Mouse (Mus musculus) embryonic facial prominence, embryonic 14.5 days (tissue): ENCODE data around the gene Mcrip2. TPM values are rescaled to one million over a fixed set of nuclear protein-coding genes. Genes with fewer than 3 reads are reported as not detected.

Experiments used
- ATAC-seq: fragments of 200-750 bp; cut with Nextera tagmentation; 2 replicates; pipeline ENCODE4 v1.8.0; 2017; ENCODE audit warnings: low read depth, moderate number of reproducible peaks, moderate TSS enrichment
- DNase-seq: peaks from one replicate; pipeline ENCODE4 v3.0.0-alpha.2; 2015; ENCODE audit warnings: low spot score
- H3K27ac ChIP-seq: fragments of 300-500 bp; sonication (generic); replicated peaks from 2 replicates; pipeline ENCODE4 v1.5.1; 2014; ENCODE audit warnings: low read depth, mild to moderate bottlenecking, low read length, moderate library complexity
- H3K27me3 ChIP-seq: fragments of 300-500 bp; sonication (generic); replicated peaks from 2 replicates; pipeline ENCODE4 v1.6.1; 2014; ENCODE audit warnings: low read length; ENCODE audit not compliant: control insufficient read depth, insufficient read depth
- H3K36me3 ChIP-seq: fragments of 300-500 bp; sonication (generic); 2 replicates; pipeline ENCODE4 v1.6.1; 2014; ENCODE audit warnings: low read length, mixed read lengths; ENCODE audit not compliant: control insufficient read depth, insufficient read depth
- H3K4me1 ChIP-seq: fragments of 300-500 bp; sonication (generic); 2 replicates; pipeline ENCODE4 v1.6.1; 2014; ENCODE audit warnings: antibody characterized with exemption, low read length; ENCODE audit not compliant: control insufficient read depth, insufficient read depth
- H3K4me2 ChIP-seq: fragments of 300-500 bp; sonication (generic); 2 replicates; pipeline ENCODE4 v1.6.1; 2014; ENCODE audit warnings: low read depth, mild to moderate bottlenecking, low read length, moderate library complexity, mixed read lengths
- H3K4me3 ChIP-seq: fragments of 300-500 bp; sonication (generic); 2 replicates; pipeline ENCODE4 v1.5.1; 2014; ENCODE audit warnings: low read depth, mild to moderate bottlenecking, low read length
- H3K9ac ChIP-seq: fragments of 300-500 bp; sonication (generic); 2 replicates; pipeline ENCODE4 v1.6.1; 2014; ENCODE audit warnings: low read depth, mild to moderate bottlenecking, low read length, moderate library complexity, mixed read lengths
- H3K9me3 ChIP-seq: fragments of 300-500 bp; sonication (generic); 2 replicates; pipeline ENCODE4 v1.6.1; 2016; ENCODE audit warnings: low read length; ENCODE audit not compliant: control insufficient read depth
- WGBS: fragments of 180-500 bp; shearing (Covaris S2); extraction: QIAGEN DNeasy Blood & Tissue Kit; methylation state at CpG from one replicate; pipeline ENCODE4 v1.1.7; 2014; 5-methylcytosine and 5-hydroxymethylcytosine counted together
- polyA plus RNA-seq: library from polyadenylated mRNA; unstranded; fragments of >200 nt; fragmentation: Nextera tagmentation; extraction: Ambion mirVana; gene quantifications from 2 replicates; pipeline ENCODE4 v1.2.1, GENCODE M21; 2014

Mcrip2 gene
- polyA plus RNA-seq, result 25.7 and 36.7 TPM in 2 replicates

GRCm38 (mm10) chr17:25868601-25869191, at the start of gene Mcrip2:
TSS of gene Mcrip2 (minus strand) at chr17:25868764.
- H3K4me1 ChIP-seq, result peaks cover 6% of the 10 kb centered on the region; the same call in 1 of the 2 replicates
- peak within 1 kb of the TSS; percentile 67 for H3K9ac ChIP-seq
- H3K4me2 ChIP-seq, result peak within 1 kb of the TSS; percentile 99
- H3K4me3 ChIP-seq, result peak within 1 kb of the TSS; percentile 77
- H3K27ac ChIP-seq, result peak within 1 kb of the TSS; percentile 35
- H3K36me3 ChIP-seq, result no peaks in the 10 kb centered on the region
- H3K27me3 ChIP-seq, result no peaks in the 10 kb centered on the region
- WGBS, result 0% methylated on average over 20 of the region's 24 CpGs
- ATAC-seq, result peak; percentile 93
- H3K9me3 ChIP-seq, result no peaks in the 10 kb centered on the region
- peak; percentile 91 for DNase-seq

- H3K27ac ChIP-seq, result no peak overlapping the region
- no peaks in the 10 kb centered on the region for H3K9me3 ChIP-seq
Observed at GRCm38 (mm10) chr17:25918037-25918750, 49.6 kb upstream of the Mcrip2 start.

GRCm38 (mm10) chr17:25916931-25917647, 48.5 kb upstream of the Mcrip2 start:
- no peak for ATAC-seq
- no peak for DNase-seq
- Histone ChIP-seq H3K9ac (no peak overlapping the region), H3K4me1 (peaks cover 12% of the 10 kb centered on the region), H3K4me3 (no peak overlapping the region), H3K27me3 (no peaks in the 10 kb centered on the region), H3K36me3 (peaks cover 15% of the 10 kb centered on the region; the same call in 1 of the 2 replicates), H3K9me3 (no peaks in the 10 kb centered on the region), H3K4me2 (no peak overlapping the region), H3K27ac (no peak overlapping the region)
- 82% methylated on average over 8 of the region's 8 CpGs for WGBS

More at GRCm38 (mm10) chr17:25918037-25918750, 49.6 kb upstream of the Mcrip2 start:
- WGBS, result 81% methylated on average over 9 of the region's 9 CpGs
- ATAC-seq (no peak), DNase-seq (no peak)
- Histone ChIP-seq H3K36me3 (peaks cover 14% of the 10 kb centered on the region; the same call in 1 of the 2 replicates), H3K27me3 (no peaks in the 10 kb centered on the region), H3K9ac (peak overlapping the region; percentile 90), H3K4me2 (peak overlapping the region; percentile 91), H3K4me1 (peaks cover 12% of the 10 kb centered on the region), H3K4me3 (peak overlapping the region; percentile 99)

- Histone ChIP-seq H3K9ac (no peak overlapping the region), H3K4me1 (peaks cover 9% of the 10 kb centered on the region), H3K9me3 (no peaks in the 10 kb centered on the region), H3K4me3 (no peak overlapping the region), H3K36me3 (peaks cover 20% of the 10 kb centered on the region; the same call in 1 of the 2 replicates), H3K27me3 (no peaks in the 10 kb centered on the region), H3K27ac (no peak overlapping the region), H3K4me2 (no peak overlapping the region)
- WGBS, result 76% methylated on average over 4 of the region's 4 CpGs
- DNase-seq (no peak), ATAC-seq (no peak)
Observed at GRCm38 (mm10) chr17:25914295-25914694, 45.7 kb upstream of the Mcrip2 start.

- DNase-seq, result no peak
- Histone ChIP-seq H3K27ac (no peak overlapping the region), H3K9me3 (no peaks in the 10 kb centered on the region), H3K27me3 (no peaks in the 10 kb centered on the region), H3K36me3 (peaks cover 20% of the 10 kb centered on the region; the same call in 1 of the 2 replicates), H3K4me1 (peaks cover 9% of the 10 kb centered on the region), H3K4me2 (0 out of 2 replicates have a peak overlapping the region, but pooled peaks have one; percentile 5), H3K4me3 (no peak overlapping the region), H3K9ac (no peak overlapping the region)
- 80% methylated on average over 1 of the region's 1 CpGs for WGBS
- ATAC-seq, result no peak
Observed at GRCm38 (mm10) chr17:25913877-25914275, 45.3 kb upstream of the Mcrip2 start.

GRCm38 (mm10) chr17:25913186-25913876, 44.8 kb upstream of the Mcrip2 start:
- H3K4me3 ChIP-seq, result no peak overlapping the region
- H3K27ac ChIP-seq, result no peak overlapping the region
- H3K36me3 ChIP-seq, result peaks cover 20% of the 10 kb centered on the region; the same call in 1 of the 2 replicates
- no peaks in the 10 kb centered on the region for H3K27me3 ChIP-seq
- DNase-seq (no peak), ATAC-seq (no peak)
- no peaks in the 10 kb centered on the region for H3K9me3 ChIP-seq
- 86% methylated on average over 14 of the region's 14 CpGs for WGBS
- H3K4me2 ChIP-seq, result 0 out of 2 replicates have a peak overlapping the region, but pooled peaks have one; percentile 5
- H3K4me1 ChIP-seq, result peaks cover 7% of the 10 kb centered on the region
- H3K9ac ChIP-seq, result 0 out of 2 replicates have a peak overlapping the region, but pooled peaks have one; percentile 8

GRCm38 (mm10) chr17:25911816-25912215, 43.3 kb upstream of the Mcrip2 start:
- H3K9ac ChIP-seq, result no peak overlapping the region

GRCm38 (mm10) chr17:25907640-25908039, 39.1 kb upstream of the Mcrip2 start:
- Histone ChIP-seq H3K27ac (no peak overlapping the region), H3K4me2 (no peak overlapping the region), H3K36me3 (0 out of 2 replicates have a peak, but pooled peaks cover 6% of the 10 kb centered on the region), H3K9ac (no peak overlapping the region), H3K4me3 (no peak overlapping the region), H3K4me1 (no peaks in the 10 kb centered on the region), H3K9me3 (no peaks in the 10 kb centered on the region), H3K27me3 (no peaks in the 10 kb centered on the region)
- DNase-seq (no peak), ATAC-seq (no peak)
- WGBS, result 89% methylated on average over 2 of the region's 2 CpGs

More at GRCm38 (mm10) chr17:25911816-25912215, 43.3 kb upstream of the Mcrip2 start:
- no peak overlapping the region for H3K27ac ChIP-seq
- ATAC-seq, result no peak
- H3K4me1 ChIP-seq, result no peaks in the 10 kb centered on the region
- 98% methylated on average over 4 of the region's 4 CpGs for WGBS
- H3K27me3 ChIP-seq, result no peaks in the 10 kb centered on the region
- peaks cover 14% of the 10 kb centered on the region; the same call in 1 of the 2 replicates for H3K36me3 ChIP-seq
- H3K9me3 ChIP-seq, result no peaks in the 10 kb centered on the region
- H3K4me2 ChIP-seq, result no peak overlapping the region
- no peak for DNase-seq
- no peak overlapping the region for H3K4me3 ChIP-seq
